Mouse (Mus musculus) WW6 (cell line): ENCODE measurements around the gene Sdf4.

Experiments
- DNase-seq: peaks from one replicate; pipeline ENCODE4 v3.0.0-alpha.2; 2013; ENCODE audit warnings: low read depth, low spot score

Sdf4 gene

GRCm38 (mm10) chr4:155992241-155992905, at the start of gene Sdf4, which contains the start of gene B3galt6:
Gene Sdf4 (plus strand): TSS chr4:155992872.
Gene B3galt6 (minus strand): TSS chr4:155992649.
- DNase-seq = peak; percentile 68

- DNase-seq = no peak
Measured at GRCm38 (mm10) chr4:155943049-155943452, 49.6 kb upstream of the Sdf4 start.

- DNase-seq = peak; percentile 91
Measured at GRCm38 (mm10) chr4:155943534-155944249, 49.0 kb upstream of the Sdf4 start, which contains the start of gene Ube2j2. Gene Ube2j2 (plus strand): TSS chr4:155943831.

DNA sequence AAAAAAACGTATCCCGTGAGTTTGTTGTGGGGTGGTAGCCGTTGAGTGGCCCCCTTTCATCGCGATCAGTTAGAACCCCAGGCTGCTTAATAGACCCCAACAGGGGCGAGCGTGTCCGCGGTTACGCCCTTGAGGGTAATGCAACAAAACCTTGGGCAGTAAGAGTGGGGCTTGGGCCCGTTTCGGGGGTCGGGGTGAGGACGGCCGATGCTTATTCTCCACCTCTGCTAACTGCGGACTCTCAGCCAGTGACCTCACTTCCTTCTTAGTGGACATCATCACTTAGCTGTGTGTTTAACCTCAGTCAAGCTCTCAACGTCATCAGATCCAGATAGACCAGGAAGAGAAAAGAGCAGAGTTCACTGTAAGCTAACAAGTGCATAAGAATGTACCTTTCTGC, 48.4 kb upstream of the Sdf4 start:
- DNase-seq = no peak

- DNase-seq = no peak
Measured at GRCm38 (mm10) chr4:155947094-155947493, 45.6 kb upstream of the Sdf4 start.

DNA sequence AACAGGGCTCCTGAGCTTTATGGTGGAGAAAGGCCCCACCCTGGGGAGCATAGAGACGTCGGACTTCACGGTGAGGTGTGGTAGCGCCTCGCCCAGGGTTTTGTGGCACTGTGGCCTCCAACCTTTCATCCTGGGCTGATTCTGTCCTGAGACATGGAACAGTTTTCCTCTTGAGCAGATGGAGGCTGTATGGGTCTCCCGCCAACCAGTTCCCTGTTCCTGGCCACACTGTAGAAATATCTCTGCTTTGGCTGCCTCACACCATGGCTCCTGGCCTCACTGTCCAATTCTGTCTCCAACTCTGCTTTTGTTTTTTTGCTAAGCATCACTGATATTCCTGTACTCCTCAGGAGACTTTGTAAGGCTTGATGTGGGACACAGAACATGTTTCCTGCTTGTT, 37.2 kb upstream of the Sdf4 start:
- no peak for DNase-seq

DNA sequence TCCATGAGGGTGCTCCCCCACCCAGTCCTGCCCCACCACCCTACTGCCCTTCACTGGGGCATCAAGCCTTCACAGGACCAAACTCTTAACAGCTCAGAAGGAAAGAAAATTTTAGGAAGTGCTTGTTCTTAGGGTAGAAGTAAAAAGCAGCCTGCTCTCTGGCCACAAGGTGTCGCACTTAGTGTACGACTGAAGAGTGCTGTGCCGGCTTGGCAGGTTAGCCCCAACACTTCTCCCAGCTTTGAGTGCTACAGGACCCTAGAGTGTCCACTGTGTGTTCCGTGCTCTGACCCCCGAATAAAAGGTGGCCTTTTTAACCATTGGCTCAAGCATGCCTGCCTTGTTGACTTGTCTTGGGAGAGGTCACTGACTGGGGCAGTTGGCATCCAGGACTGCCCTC, 33.4 kb upstream of the Sdf4 start:
- DNase-seq = no peak

GRCm38 (mm10) chr4:155962167-155962971, 30.3 kb upstream of the Sdf4 start, which contains the start of gene C1qtnf12:
Gene C1qtnf12 (plus strand): TSS chr4:155962318.
- no peak for DNase-seq

- no peak for DNase-seq
Measured at GRCm38 (mm10) chr4:155963106-155963505, 29.6 kb upstream of the Sdf4 start.

GRCm38 (mm10) chr4:155964396-155964795, 28.3 kb upstream of the Sdf4 start:
- DNase-seq = no peak

DNA sequence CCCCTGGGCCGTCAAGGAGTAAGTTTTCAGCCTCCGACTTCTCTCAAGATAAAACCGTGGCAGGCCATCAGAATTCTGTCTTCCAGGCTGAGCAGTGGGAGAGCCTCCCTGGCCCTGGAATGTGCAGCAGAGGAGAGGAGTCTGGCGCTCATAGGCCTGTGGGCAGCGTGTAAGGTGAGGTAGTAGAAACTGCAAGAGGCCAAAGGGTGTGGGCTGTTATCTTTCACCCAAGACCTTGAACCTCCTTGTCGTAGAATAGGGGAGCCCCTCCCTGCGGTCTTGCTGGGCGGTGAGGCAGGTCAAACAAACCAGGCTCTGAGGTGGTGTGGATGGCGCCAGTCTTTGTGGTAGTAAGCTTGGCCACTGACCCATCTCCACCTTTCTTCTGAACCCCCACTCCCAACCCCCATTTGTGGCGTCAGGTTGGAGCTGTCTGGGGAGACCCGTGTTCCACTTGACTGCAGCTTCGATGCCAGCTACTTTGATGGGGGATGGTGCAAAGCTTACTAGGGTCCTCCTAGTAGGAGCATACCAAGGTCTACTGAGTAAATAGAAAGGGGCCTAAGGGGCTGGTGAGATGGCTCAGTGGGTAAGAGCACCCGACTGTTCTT, 23.5 kb upstream of the Sdf4 start:
- DNase-seq = no peak

GRCm38 (mm10) chr4:155970286-155970685, 22.4 kb upstream of the Sdf4 start:
- no peak for DNase-seq

DNA sequence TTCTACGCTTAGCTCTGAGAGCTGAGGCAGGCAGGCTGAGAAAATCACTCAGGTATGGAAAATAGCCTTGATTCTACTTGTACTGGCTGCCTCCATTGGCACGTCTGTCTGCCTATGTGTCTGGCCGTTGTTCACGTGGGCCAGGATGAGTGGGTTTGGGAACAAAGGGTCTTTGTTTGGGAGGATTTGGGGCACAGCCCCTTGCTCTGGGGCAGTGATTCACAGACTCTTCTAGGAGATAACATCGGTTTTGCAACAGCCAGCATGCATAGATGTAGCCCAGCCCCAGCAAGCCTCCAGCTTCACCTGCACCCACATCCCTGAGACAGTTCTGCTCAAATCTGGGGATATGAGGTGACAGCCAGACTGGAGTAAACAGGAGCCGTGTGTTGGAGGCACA, 20.0 kb upstream of the Sdf4 start:
- DNase-seq = no peak

DNA sequence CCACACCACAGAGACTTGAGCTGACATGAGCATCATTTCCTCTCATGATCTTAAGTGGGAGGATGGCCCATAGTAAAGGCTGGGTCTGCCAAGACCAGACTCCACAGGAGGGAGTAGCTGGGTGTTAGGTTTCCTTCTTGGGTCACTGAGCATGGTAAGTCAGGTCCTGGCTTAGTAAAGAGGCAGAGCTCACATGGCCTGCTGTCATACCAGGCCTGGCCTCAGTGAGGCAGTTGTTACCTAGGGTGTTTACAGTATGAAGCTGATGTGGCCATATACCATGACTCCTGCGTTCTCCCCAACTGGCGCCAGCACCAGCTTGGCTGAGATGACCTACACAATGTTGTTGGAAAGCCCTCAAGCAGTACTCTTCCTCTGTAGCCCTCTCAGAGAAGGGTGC, 19.4 kb upstream of the Sdf4 start:
- DNase-seq = no peak

- no peak for DNase-seq
Measured at GRCm38 (mm10) chr4:155981436-155982082, 11.1 kb upstream of the Sdf4 start.

DNA sequence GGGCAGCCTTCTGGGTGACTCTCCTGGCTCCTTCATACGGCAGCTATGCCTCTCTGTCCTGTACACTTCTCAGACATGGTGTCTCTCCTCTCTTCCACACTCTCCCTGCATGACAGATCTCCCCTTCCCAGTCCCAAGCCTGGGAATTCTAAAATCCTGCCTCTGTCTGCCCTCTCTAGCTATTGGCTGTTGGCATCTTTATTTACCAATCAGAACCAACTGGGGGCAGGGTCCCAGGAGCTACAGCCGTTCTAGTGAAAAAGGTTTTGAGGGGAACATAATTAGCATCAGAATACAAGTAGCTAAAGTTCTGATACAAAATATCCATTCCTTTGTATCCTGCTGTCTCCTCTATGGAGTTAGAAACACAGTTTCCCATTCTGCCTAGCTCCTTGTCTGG, 8.9 kb upstream of the Sdf4 start:
- no peak for DNase-seq

- DNase-seq = no peak
Measured at GRCm38 (mm10) chr4:155991211-155991907, 1.3 kb upstream of the Sdf4 start.

DNA sequence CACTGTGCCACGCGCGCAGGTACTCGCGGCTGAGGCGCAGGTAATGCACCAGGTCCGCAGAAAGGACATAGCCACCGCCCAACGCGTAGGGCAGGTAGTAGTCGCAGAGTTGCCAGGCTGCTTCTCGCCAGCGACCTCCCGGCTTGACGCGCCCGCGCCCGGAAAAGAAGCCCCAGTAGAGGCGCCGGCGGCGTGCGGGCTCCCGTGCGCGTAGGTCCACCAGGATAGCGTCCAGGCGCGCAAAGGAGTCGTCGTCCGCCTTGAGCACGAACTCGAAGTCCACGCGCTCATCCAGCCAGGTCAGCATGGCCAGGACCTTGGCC, 803 bp upstream of the Sdf4 start:
- no peak for DNase-seq

GRCm38 (mm10) chr4:155992906-155993547, 355 bp downstream of the Sdf4 start:
- no peak for DNase-seq

DNA sequence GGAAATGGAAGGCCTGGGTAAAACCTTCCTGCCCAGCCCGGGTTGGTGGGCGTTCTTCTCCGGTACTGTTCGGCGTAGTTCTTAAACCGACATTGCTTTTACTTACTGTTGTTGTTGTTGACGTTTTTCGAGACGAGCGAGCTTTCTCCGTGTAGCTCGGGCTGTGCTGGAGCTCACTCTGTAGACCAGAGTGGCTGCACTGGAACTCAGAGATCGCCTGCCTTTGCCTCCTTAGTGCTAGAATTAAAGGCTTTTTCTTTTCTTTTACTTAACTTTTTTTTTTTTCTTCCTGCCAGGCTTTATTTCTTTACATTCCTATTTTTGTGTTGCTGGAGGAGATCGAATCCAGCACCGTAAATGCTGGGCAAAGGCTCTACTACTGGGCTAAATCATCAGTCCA, 934 bp downstream of the Sdf4 start:
- no peak for DNase-seq
